Mouse (Mus musculus): ENCODE measurements around the gene Sepsecs. TPM values are rescaled to one million over a fixed set of nuclear protein-coding genes. Genes with fewer than 3 reads are reported as not detected.
A peak's percentile ranks its signal among the peaks of the same experiment; 100 is the strongest.
"Not testable (repeated sequence)": the region's sequence is repeated elsewhere in the genome, so short reads cannot be mapped to it uniquely, and the experiment has no call there.

Gene Sepsecs
- 8.6 and 9.2 TPM in 2 replicates for polyA plus RNA-seq (2016; fragmentation: Nextera tagmentation; extraction: Ambion mirVana)

DNA sequence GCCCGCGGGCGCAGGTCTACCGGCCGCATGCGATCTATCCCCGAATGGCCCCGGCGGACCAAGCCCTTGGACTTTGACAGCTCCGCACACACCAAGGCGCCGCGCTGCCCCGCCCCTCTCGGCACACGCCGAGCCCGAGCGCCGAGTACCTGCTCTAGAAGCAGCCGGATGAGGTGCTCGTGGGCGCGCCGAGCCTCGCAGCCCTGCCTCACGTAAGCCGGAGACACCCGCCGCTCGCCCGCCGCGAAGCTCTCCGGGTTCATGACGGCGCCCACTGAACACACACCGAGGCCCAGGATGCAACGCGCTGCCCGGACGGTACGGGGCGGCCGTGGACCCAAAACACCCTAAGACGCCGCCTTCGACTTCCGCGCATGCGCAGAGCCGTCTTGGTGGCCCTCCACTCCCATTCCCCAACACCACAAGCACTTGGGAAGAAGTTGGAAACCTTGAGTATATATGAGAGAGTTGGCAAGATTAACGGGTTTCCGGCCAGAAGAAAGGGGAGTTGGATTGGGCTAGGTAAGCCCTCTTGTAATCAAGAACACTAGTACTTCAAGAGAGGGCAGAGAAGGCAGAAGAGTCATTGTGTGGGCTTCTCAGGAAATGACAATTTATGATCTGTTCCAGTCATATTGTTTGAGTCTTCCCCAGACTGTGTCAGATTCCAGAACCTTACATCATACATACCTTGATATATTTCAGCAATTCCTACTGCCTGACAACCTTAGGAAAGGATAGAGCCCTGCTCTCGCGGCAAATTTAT is at the start of gene Sepsecs:
Gene Sepsecs (minus strand): TSS at position 283 of the 766 bp plus-strand sequence.
- H3K9me3 ChIP-seq (replicated peaks): no peaks in the 10 kb centered on the region
- peaks cover 3% of the 10 kb centered on the region; the same call in 1 of the 2 replicates for H3K27me3 ChIP-seq
- H3K4me1 ChIP-seq: peaks cover 3% of the 10 kb centered on the region
- H3K4me2 ChIP-seq (replicated peaks): peak within 1 kb of the TSS; percentile 68
- H3K36me3 ChIP-seq: 0 out of 2 replicates have a peak, but pooled peaks cover 6% of the 10 kb centered on the region
- H3K4me3 ChIP-seq: peak within 1 kb of the TSS; percentile 84
- peak; percentile 92 for ATAC-seq (ENCODE audit: low FRiP score)
- peak within 1 kb of the TSS; percentile 82 for H3K9ac ChIP-seq
- 4% methylated on average over 55 of the region's 56 CpGs for WGBS
- H3K27ac ChIP-seq: peak within 1 kb of the TSS; percentile 62; the same call in 1 of the 2 replicates

DNA sequence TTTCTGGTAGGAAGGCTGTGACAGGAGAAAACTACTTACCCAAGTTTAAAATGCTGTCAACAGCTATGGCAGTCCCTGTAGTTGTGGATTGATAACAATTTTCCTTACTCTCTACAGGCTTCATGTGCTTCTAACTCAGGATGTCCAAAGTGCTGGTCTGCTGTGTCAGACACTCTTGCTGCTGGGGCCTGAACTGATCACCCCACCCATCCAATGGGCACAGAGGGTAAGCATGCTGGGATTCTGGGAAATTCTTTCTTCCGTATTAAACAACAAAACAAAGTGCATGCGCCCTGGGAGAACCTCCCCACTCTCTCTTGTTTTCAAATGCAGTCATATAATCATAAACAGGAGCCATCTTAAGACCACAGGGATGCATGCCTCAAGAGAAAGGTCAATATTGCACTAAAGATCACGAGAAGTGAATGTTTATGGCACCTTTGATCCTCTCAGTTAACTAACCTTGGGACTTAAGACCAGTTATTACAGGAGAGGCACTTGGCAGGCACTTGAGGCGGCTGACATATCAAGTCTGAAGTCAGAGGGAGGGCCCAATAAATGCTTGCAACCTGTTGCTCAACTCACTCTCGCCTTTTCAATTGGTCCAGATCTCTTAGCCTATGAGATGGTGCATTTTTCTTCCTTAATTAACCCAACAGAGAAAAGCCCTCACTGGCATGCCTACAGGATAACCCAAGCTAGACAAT is 47.4 kb upstream of the Sepsecs start:
- H3K9ac ChIP-seq: no peak overlapping the region
- no peak for ATAC-seq (ENCODE audit: low FRiP score)
- no peaks in the 10 kb centered on the region for H3K36me3 ChIP-seq
- no peak overlapping the region for H3K4me2 ChIP-seq (replicated peaks)
- no peaks in the 10 kb centered on the region for H3K27me3 ChIP-seq
- 88% methylated on average over 5 of the region's 5 CpGs for WGBS
- H3K4me3 ChIP-seq: no peak overlapping the region
- H3K9me3 ChIP-seq (replicated peaks): no peaks in the 10 kb centered on the region
- no peak overlapping the region for H3K27ac ChIP-seq
- no peaks in the 10 kb centered on the region for H3K4me1 ChIP-seq

DNA sequence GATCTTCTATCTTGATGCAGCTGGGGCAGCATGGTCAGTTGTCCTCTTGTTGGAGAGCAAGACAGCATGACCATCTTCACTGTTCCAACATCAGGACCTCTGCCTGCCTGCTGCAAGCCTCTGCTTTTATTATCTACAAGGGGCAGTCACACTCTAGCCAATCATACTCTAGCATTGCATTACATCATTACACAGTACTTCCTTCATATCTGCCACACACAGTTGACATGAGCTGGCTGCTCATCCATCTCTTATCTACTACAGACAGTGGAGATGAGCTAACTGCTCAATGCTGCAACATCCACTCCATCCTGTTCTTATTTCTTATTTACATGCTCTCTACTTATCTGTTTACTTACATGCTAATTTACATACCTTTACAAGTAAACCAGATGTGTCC is 43.2 kb upstream of the Sepsecs start:
- no peak for ATAC-seq (ENCODE audit: low FRiP score)
- Histone ChIP-seq H3K9ac (no peak overlapping the region), H3K4me2 (replicated peaks) (no peak overlapping the region), H3K27me3 (no peaks in the 10 kb centered on the region), H3K9me3 (replicated peaks) (no peaks in the 10 kb centered on the region), H3K36me3 (no peaks in the 10 kb centered on the region), H3K27ac (no peak overlapping the region), H3K4me1 (no peaks in the 10 kb centered on the region), H3K4me3 (no peak overlapping the region)

- no peak for ATAC-seq (ENCODE audit: low FRiP score)
- 76% methylated on average over 4 of the region's 4 CpGs for WGBS
- Histone ChIP-seq H3K36me3 (no peaks in the 10 kb centered on the region), H3K9me3 (replicated peaks) (no peaks in the 10 kb centered on the region), H3K4me3 (no peak overlapping the region), H3K27ac (no peak overlapping the region), H3K4me1 (no peaks in the 10 kb centered on the region), H3K27me3 (no peaks in the 10 kb centered on the region), H3K9ac (no peak overlapping the region), H3K4me2 (replicated peaks) (no peak overlapping the region)
These were observed 35.1 kb upstream of the Sepsecs start for GRCm38 (mm10) chr5:52704562-52704961.

DNA sequence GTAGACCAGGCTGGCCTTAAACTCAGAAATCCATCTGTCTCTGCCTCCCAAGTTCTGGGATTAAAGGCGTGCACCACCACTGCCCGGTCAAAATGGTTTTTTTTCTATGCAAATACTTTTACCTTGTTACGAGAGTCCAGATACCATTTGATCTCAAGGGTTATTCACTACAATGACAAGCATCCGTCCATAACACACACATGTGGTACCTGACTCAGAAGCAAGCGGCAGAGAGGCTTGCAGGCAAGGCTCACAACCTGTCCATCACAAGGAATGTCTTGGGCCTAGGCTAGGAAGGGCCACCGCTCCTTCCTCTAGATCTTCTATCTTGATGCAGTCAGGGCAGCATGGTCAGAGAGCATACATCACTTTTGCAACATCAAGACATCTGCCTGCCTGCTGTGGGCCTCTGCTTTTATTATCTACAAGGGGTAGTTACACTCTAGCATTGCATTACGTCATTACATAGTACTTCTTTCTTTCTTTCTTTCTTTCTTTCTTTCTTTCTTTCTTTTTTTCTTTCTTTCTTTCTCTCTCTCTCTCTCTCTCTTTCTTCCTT is 28.5 kb upstream of the Sepsecs start:
- 83% methylated on average over 7 of the region's 7 CpGs for WGBS
- ATAC-seq (ENCODE audit: low FRiP score); H3K27me3 ChIP-seq; H3K9me3 ChIP-seq (replicated peaks); H3K4me3 ChIP-seq; H3K27ac ChIP-seq; H3K9ac ChIP-seq; H3K4me1 ChIP-seq; H3K4me2 ChIP-seq (replicated peaks); H3K36me3 ChIP-seq: not testable (repeated sequence)

GRCm38 (mm10) chr5:52697291-52697690 is 27.8 kb upstream of the Sepsecs start:
- Histone ChIP-seq H3K27me3 (no peaks in the 10 kb centered on the region), H3K9ac (no peak overlapping the region), H3K4me3 (no peak overlapping the region), H3K9me3 (replicated peaks) (no peaks in the 10 kb centered on the region), H3K4me2 (replicated peaks) (no peak overlapping the region), H3K27ac (no peak overlapping the region), H3K36me3 (no peaks in the 10 kb centered on the region), H3K4me1 (no peaks in the 10 kb centered on the region)
- WGBS: 91% methylated on average over 1 of the region's 1 CpGs
- ATAC-seq (ENCODE audit: low FRiP score): no peak

DNA sequence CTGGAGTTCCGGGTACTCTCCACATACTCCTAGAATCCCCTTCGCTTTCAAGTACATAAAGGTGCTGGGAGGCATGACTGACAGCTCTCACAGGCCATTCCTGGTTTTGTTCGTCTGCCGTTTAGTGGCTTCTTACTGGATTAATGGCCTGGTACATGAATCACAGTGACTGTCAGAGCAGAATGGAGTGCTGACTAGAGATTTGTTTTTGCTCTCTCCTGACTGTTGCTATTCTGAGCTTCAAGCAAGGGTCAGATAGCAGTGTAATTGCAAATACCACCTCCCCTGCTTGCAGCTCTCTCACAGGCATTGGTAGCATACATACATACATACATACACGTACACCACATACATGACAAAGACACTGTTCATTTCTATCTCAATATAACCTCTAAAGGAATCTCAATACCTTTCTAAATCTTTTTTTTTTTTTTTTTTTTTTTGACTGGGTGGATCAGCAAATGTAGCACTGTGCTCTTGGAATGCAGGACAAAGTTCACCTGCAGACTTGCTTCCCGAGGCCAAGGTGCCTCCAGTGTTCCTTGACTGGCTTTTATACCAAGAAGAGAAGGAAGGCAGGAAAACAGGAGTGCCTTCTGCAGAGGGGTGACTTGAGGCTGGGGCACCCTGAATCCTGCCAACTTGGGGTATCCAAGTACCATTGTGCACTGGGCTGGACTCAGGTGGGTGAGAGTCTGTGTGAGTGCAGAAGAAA is 18.4 kb upstream of the Sepsecs start:
- H3K36me3 ChIP-seq: no peaks in the 10 kb centered on the region
- no peaks in the 10 kb centered on the region for H3K27me3 ChIP-seq
- no peak overlapping the region for H3K4me2 ChIP-seq (replicated peaks)
- H3K4me3 ChIP-seq: no peak overlapping the region
- ATAC-seq (ENCODE audit: low FRiP score): no peak
- H3K9ac ChIP-seq: no peak overlapping the region
- no peaks in the 10 kb centered on the region for H3K9me3 ChIP-seq (replicated peaks)
- no peak overlapping the region for H3K27ac ChIP-seq
- 79% methylated on average over 6 of the region's 6 CpGs for WGBS
- no peaks in the 10 kb centered on the region for H3K4me1 ChIP-seq

DNA sequence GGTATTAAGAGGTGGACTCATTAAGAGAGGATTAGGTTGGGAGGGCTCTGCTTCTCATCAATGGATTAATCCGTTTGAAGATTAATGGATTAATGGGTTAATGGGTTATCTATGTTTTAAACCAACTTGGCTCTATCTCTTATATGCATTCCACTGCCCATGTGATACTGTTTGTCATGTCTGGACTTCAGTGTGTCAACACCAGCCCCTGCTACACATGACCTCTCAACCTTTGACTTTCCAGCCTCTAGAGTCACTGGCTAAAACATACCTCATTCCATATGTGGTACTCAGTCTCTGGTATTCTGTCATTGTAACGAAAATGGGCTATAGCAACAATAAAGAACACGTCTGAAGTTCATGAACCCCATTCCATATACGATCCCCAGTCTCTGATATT is 11.6 kb upstream of the Sepsecs start:
- H3K4me2 ChIP-seq (replicated peaks): no peak overlapping the region
- no peaks in the 10 kb centered on the region for H3K27me3 ChIP-seq
- H3K4me3 ChIP-seq: no peak overlapping the region
- H3K9ac ChIP-seq: no peak overlapping the region
- no peaks in the 10 kb centered on the region for H3K4me1 ChIP-seq
- no peaks in the 10 kb centered on the region for H3K36me3 ChIP-seq
- H3K27ac ChIP-seq: no peak overlapping the region
- no peaks in the 10 kb centered on the region for H3K9me3 ChIP-seq (replicated peaks)
- ATAC-seq (ENCODE audit: low FRiP score): no peak
- 71% methylated on average over 4 of the region's 4 CpGs for WGBS

GRCm38 (mm10) chr5:52680191-52680590 is 10.7 kb upstream of the Sepsecs start:
- Histone ChIP-seq H3K4me3 (no peak overlapping the region), H3K27me3 (no peaks in the 10 kb centered on the region), H3K9ac (no peak overlapping the region), H3K4me2 (replicated peaks) (no peak overlapping the region), H3K36me3 (no peaks in the 10 kb centered on the region), H3K4me1 (no peaks in the 10 kb centered on the region), H3K9me3 (replicated peaks) (no peaks in the 10 kb centered on the region), H3K27ac (no peak overlapping the region)
- WGBS: 75% methylated on average over 4 of the region's 4 CpGs
- no peak for ATAC-seq (ENCODE audit: low FRiP score)

- WGBS: 85% methylated on average over 5 of the region's 5 CpGs
- H3K36me3 ChIP-seq: no peaks in the 10 kb centered on the region
- no peak overlapping the region for H3K4me3 ChIP-seq
- no peak overlapping the region for H3K27ac ChIP-seq
- no peaks in the 10 kb centered on the region for H3K27me3 ChIP-seq
- H3K9me3 ChIP-seq (replicated peaks): no peaks in the 10 kb centered on the region
- H3K4me2 ChIP-seq (replicated peaks): no peak overlapping the region
- no peaks in the 10 kb centered on the region for H3K4me1 ChIP-seq
- H3K9ac ChIP-seq: no peak overlapping the region
- no peak for ATAC-seq (ENCODE audit: low FRiP score)
These were observed 9.1 kb upstream of the Sepsecs start for GRCm38 (mm10) chr5:52678498-52679070.

- Histone ChIP-seq H3K4me3 (no peak overlapping the region), H3K27me3 (no peaks in the 10 kb centered on the region), H3K9me3 (replicated peaks) (no peaks in the 10 kb centered on the region), H3K27ac (no peak overlapping the region), H3K36me3 (no peaks in the 10 kb centered on the region), H3K4me2 (replicated peaks) (no peak overlapping the region), H3K4me1 (no peaks in the 10 kb centered on the region), H3K9ac (no peak overlapping the region)
- WGBS: 78% methylated on average over 3 of the region's 3 CpGs
- ATAC-seq (ENCODE audit: low FRiP score): no peak
These were observed 7.6 kb upstream of the Sepsecs start for GRCm38 (mm10) chr5:52677126-52677525.
